Mouse (Mus musculus): ENCODE measurements around the gene Cox17. TPM values are rescaled to one million over a fixed set of nuclear protein-coding genes. Genes with fewer than 3 reads are reported as not detected.
A peak's percentile ranks its signal among the peaks of the same experiment; 100 is the strongest.

The Cox17 gene
- polyA plus RNA-seq, 1 experiment from 2014 or later, result 331 TPM

DNA sequence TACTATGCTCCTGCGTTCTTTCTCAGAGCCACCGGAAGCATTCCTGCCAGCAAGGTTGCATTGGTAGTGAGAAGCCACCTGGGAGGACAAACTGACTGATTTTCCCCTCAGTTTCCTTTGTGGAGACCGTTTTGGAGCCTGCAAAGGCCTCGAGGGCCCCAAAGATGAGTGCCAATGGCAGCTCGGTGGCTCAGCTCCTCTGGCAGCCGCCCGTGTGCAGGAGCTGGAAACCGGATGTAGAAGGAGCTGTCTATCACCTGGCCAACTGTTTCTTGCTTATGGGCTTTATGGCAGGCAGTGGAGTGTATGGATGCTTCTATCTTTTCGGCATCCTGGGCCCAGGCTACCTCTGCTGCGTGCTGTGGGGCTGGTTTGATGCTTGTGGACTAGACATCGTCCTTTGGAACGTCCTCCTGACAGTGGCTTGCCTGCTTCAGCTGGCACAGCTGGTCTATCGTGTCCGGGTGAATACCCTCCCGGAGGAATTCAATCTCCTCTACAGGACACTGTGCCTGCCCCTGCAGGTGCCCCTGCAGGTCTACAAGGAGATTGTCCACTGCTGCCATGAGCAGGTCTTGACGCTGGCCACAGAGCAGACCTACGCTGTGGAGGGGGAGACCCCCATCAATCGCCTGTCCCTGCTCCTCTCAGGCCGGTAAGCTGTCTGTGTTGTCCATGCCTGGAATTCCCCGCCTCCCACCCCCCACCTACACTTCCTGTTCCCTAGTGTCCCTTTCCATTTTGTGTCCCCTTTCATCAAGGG lies 15.9 kb downstream of the Cox17 start:
- no peaks in the 10 kb centered on the region for H3K27me3 ChIP-seq
- WGBS (ENCODE audit: insufficient replicate concordance), result 64% methylated on average over 20 of the region's 20 CpGs
- H3K27ac ChIP-seq, result no peak overlapping the region; the same call in 1 of the 2 replicates
- H3K4me3 ChIP-seq (replicated peaks), result no peak overlapping the region
- peaks cover 4% of the 10 kb centered on the region; the same call in 1 of the 2 replicates for H3K36me3 ChIP-seq
- DNase-seq, result no peak
- H3K4me2 ChIP-seq, result peak overlapping the region; percentile 12; the same call in 1 of the 2 replicates
- H3K4me1 ChIP-seq (replicated peaks), result peaks cover 58% of the 10 kb centered on the region
- H3K9ac ChIP-seq, result peak overlapping the region; percentile 29; the same call in 1 of the 2 replicates
- no peak for ATAC-seq (ENCODE audit: low read depth)
- H3K9me3 ChIP-seq (replicated peaks), result no peaks in the 10 kb centered on the region

DNA sequence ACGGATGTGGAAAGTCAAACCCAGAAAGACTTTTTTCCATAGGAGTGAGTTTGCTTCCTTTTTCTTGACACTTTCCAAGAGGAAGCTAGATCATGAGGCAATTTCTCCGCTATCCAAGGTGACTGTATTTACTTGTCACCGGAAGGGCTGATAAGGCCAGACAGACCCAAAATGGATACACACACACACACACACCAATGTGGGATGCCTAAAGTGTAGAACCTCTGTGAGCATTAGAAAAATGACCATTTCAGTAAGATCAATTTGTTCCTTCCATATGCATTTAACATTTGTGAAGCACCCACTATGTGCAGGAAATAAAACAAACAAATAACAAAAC lies 16.4 kb downstream of the Cox17 start:
- Histone ChIP-seq H3K36me3 (no peaks in the 10 kb centered on the region), H3K27ac (no peak overlapping the region), H3K9ac (peak overlapping the region; percentile 29; the same call in 1 of the 2 replicates), H3K4me3 (replicated peaks) (no peak overlapping the region), H3K27me3 (no peaks in the 10 kb centered on the region), H3K4me2 (no peak overlapping the region; the same call in 1 of the 2 replicates), H3K9me3 (replicated peaks) (no peaks in the 10 kb centered on the region), H3K4me1 (replicated peaks) (peaks cover 59% of the 10 kb centered on the region)
- no peak for DNase-seq
- no peak for ATAC-seq (ENCODE audit: low read depth)
- WGBS (ENCODE audit: insufficient replicate concordance), result 32% methylated on average over 3 of the region's 3 CpGs

DNA sequence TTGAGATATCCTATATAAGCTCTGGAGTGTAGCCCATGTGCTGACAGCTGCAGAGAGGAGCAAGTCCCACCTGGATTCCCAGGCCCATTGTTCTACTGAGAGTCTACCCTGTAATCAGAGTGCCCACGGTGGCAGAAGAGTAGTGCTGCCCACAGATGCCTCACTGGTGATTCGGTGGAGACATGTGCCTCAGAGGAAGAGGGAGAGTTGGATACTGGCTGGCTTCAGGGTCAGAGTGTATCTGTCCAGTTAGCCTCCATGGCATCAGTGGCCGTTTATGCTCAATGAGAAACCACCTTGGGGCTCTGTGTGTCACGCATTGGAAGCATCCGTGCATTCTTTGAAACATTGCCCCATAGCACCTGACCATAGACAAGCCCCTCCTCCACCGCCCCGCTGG lies 16.9 kb downstream of the Cox17 start:
- 51% methylated on average over 7 of the region's 7 CpGs for WGBS (ENCODE audit: insufficient replicate concordance)
- DNase-seq, result no peak
- no peak for ATAC-seq (ENCODE audit: low read depth)
- Histone ChIP-seq H3K4me2 (no peak overlapping the region), H3K4me3 (replicated peaks) (no peak overlapping the region), H3K27me3 (no peaks in the 10 kb centered on the region), H3K9me3 (replicated peaks) (no peaks in the 10 kb centered on the region), H3K9ac (no peak overlapping the region), H3K4me1 (replicated peaks) (peaks cover 63% of the 10 kb centered on the region), H3K27ac (no peak overlapping the region), H3K36me3 (no peaks in the 10 kb centered on the region)

DNA sequence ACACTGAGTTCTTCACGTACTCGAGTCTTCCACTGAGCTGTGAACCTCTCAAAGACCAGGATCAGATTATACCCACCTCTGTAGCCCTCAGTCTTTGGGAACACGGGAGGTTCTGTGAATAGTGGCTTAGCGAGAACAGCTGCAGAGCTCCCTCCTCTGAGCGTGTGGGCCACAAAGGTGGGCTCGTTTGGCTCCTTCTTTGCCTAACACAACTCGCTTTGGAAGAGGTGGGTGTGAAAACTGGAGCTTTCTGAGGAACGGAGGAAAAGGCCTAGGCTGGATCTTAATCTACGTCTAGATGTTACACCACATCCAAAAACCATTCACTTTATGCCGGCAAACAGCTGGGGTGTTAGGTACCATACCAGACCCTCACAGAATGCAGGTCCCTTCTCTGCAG lies 18.6 kb downstream of the Cox17 start:
- H3K27ac ChIP-seq, result no peak overlapping the region
- WGBS (ENCODE audit: insufficient replicate concordance), result 77% methylated on average over 10 of the region's 10 CpGs
- H3K9ac ChIP-seq, result no peak overlapping the region
- no peaks in the 10 kb centered on the region for H3K36me3 ChIP-seq
- H3K27me3 ChIP-seq, result no peaks in the 10 kb centered on the region
- H3K4me2 ChIP-seq, result no peak overlapping the region
- no peaks in the 10 kb centered on the region for H3K9me3 ChIP-seq (replicated peaks)
- H3K4me3 ChIP-seq (replicated peaks), result no peak overlapping the region
- DNase-seq (no peak), ATAC-seq (ENCODE audit: low read depth) (no peak)
- H3K4me1 ChIP-seq (replicated peaks), result peaks cover 75% of the 10 kb centered on the region

DNA sequence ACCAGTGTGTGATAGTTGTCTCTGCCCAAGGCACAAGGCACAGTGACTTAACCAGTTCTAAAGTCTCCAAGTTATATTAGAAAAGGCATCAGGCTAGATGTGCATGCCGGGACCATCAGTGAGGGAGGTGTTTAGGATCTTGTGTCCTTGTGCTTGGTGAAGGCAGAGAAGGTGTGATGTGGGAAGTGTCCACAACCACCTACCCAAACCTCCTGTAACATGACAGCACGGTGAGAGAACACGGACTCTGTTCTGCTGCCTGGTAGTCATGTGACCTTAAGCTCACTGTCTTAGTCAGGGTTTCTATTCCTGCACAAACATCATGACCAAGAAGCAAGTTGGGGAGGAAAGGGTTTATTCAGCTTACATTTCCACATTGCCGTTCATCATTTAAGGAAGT lies 19.4 kb downstream of the Cox17 start:
- peak overlapping the region; percentile 16; the same call in 1 of the 2 replicates for H3K27ac ChIP-seq
- no peak overlapping the region for H3K4me3 ChIP-seq (replicated peaks)
- H3K4me2 ChIP-seq, result no peak overlapping the region
- WGBS (ENCODE audit: insufficient replicate concordance), result 72% methylated on average over 4 of the region's 4 CpGs
- H3K27me3 ChIP-seq, result no peaks in the 10 kb centered on the region
- H3K9ac ChIP-seq, result no peak overlapping the region
- ATAC-seq (ENCODE audit: low read depth) (no peak), DNase-seq (no peak)
- H3K9me3 ChIP-seq (replicated peaks), result no peaks in the 10 kb centered on the region
- H3K36me3 ChIP-seq, result no peaks in the 10 kb centered on the region
- H3K4me1 ChIP-seq (replicated peaks), result peaks cover 80% of the 10 kb centered on the region

DNA sequence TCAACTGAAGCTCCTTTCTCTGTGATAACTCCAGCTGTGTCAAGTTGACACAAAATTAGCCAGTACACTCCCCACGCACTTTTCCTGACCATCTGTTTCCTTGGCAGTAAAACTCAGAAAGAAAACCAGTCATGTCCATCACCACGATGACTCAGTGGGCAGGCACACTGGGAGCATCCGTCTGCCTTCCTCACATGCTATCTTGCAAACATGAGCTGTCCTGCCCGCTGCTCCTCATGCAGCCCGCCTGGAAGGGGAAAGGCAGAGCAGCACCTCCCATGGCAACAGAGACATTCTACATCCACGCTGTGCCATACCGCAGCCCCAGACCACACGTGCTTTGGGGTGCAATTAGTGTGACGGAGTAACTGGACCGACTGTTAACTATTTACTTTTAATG lies 21.5 kb downstream of the Cox17 start:
- Histone ChIP-seq H3K27ac (peak overlapping the region; percentile 97), H3K27me3 (no peaks in the 10 kb centered on the region), H3K4me1 (replicated peaks) (peaks cover 80% of the 10 kb centered on the region), H3K4me3 (replicated peaks) (no peak overlapping the region), H3K9me3 (replicated peaks) (no peaks in the 10 kb centered on the region), H3K36me3 (no peaks in the 10 kb centered on the region), H3K4me2 (0 out of 2 replicates have a peak overlapping the region, but pooled peaks have one; percentile 0), H3K9ac (0 out of 2 replicates have a peak overlapping the region, but pooled peaks have one; percentile 14)
- DNase-seq (no peak), ATAC-seq (ENCODE audit: low read depth) (peak; percentile 18; the same call in 1 of the 2 replicates)
- WGBS (ENCODE audit: insufficient replicate concordance), result 43% methylated on average over 10 of the region's 10 CpGs

DNA sequence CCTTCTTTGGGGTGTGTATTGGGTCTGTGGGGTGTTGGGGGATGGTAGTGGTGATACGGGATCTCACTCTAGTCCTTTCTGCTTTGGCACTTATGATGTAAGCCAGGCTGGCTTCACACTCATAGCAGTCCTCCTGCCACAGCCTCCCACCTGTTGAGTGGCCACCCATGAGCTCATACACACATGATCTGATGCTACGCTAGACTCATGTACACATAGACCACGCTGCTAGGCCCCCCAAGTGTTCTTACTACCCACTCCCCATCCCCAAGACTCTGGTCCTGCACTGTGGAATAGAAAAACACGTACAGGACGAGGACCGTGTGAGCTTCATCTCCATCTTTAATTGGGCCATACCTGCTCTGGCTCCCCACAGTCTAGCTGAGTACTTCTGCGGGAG lies 22.2 kb downstream of the Cox17 start:
- Histone ChIP-seq H3K4me2 (no peak overlapping the region), H3K4me1 (replicated peaks) (peaks cover 80% of the 10 kb centered on the region), H3K27ac (peak overlapping the region; percentile 97), H3K9me3 (replicated peaks) (no peaks in the 10 kb centered on the region), H3K4me3 (replicated peaks) (no peak overlapping the region), H3K36me3 (no peaks in the 10 kb centered on the region), H3K9ac (0 out of 2 replicates have a peak overlapping the region, but pooled peaks have one; percentile 11), H3K27me3 (no peaks in the 10 kb centered on the region)
- DNase-seq (no peak), ATAC-seq (ENCODE audit: low read depth) (no peak)
- WGBS (ENCODE audit: insufficient replicate concordance), result 78% methylated on average over 7 of the region's 7 CpGs

DNA sequence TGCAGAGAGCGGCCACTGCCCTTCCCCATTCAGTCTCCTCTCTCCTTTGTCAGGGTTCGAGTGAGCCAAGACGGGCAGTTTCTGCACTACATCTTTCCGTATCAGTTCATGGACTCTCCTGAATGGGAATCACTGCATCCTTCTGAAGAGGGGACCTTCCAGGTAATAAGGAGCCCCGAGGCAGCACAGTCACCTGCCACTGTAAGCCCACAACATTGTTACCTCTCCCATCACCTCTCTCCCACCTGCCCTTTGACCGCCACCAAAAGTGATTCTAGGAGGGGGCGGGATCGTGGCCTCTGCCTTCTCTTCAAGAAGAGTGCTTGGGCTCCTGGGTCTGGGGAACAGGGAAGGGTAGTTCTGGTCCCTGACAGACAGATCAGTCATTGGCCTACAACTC lies 22.6 kb downstream of the Cox17 start:
- DNase-seq, result no peak
- Histone ChIP-seq H3K4me3 (replicated peaks) (no peak overlapping the region), H3K36me3 (no peaks in the 10 kb centered on the region), H3K9me3 (replicated peaks) (no peaks in the 10 kb centered on the region), H3K9ac (0 out of 2 replicates have a peak overlapping the region, but pooled peaks have one; percentile 11), H3K4me2 (no peak overlapping the region), H3K4me1 (replicated peaks) (peaks cover 80% of the 10 kb centered on the region), H3K27me3 (no peaks in the 10 kb centered on the region), H3K27ac (peak overlapping the region; percentile 97)
- 82% methylated on average over 8 of the region's 8 CpGs for WGBS (ENCODE audit: insufficient replicate concordance)
- no peak for ATAC-seq (ENCODE audit: low read depth)

DNA sequence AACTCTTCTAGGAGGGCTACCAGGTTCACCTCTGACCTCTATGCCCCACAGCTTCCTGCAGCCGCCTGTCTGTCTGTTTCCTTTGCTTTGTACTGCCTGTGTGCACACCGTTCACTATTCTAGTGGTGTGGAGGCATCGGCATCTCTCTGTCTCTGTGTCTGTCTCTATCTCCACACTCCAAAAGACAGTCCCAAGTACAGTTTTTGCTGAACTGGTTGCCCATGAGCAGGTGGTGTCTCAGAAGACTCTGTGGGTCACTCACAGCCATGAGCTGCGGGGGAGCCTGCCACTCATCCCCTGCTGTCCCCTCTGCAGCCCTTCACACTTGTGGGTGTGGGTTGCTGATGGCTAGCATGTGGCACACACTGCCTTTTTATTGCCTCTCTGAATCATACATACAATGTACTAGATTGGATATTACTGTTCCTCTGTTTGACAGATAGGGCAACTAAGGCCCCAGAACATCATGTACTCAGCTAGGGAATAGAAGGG lies 23.2 kb downstream of the Cox17 start:
- no peak overlapping the region for H3K4me3 ChIP-seq (replicated peaks)
- peaks cover 82% of the 10 kb centered on the region for H3K4me1 ChIP-seq (replicated peaks)
- no peaks in the 10 kb centered on the region for H3K36me3 ChIP-seq
- peak overlapping the region; percentile 84; the same call in 1 of the 2 replicates for H3K9ac ChIP-seq
- H3K27ac ChIP-seq, result peak overlapping the region; percentile 97
- no peaks in the 10 kb centered on the region for H3K9me3 ChIP-seq (replicated peaks)
- no peaks in the 10 kb centered on the region for H3K27me3 ChIP-seq
- DNase-seq (no peak), ATAC-seq (ENCODE audit: low read depth) (no peak)
- 75% methylated on average over 4 of the region's 4 CpGs for WGBS (ENCODE audit: insufficient replicate concordance)
- no peak overlapping the region for H3K4me2 ChIP-seq

DNA sequence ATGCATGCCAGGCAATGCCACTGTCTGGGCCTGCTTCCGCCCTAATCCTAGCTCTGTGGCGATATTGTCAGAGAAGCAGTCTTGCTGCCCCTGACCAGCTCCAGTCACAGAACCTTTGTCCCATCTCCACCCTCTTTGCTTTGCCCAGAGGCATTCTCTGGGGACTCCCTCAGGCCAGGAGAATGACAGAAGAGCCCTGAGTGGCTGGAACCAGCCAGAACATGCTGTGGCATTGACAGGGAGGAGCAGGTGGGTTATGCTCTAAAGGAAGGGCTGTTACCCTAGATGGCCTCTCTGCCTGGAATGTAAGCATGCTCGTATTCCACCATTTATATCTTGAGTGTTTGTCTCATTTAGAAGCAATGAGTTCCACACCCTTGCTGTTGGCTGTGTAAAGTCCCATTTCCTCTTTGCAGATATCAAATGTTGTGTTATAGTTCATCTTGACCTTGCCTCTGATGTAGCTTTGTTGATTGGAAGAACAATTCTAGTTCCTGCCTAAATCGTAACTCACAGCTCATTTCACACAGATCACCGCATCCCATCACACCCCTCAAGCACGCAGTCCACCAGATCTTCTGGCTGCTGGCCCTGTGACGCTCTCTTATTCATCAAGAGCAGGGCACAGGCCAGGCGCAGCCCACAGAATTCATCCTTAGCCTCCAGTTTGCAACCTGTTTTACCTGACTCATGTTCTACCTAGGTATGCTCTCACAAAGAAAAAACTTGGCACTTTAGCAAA lies 24.0 kb downstream of the Cox17 start:
- DNase-seq (no peak), ATAC-seq (ENCODE audit: low read depth) (no peak)
- H3K9ac ChIP-seq, result peak overlapping the region; percentile 84
- peak overlapping the region; percentile 97 for H3K27ac ChIP-seq
- H3K36me3 ChIP-seq, result no peaks in the 10 kb centered on the region
- no peaks in the 10 kb centered on the region for H3K9me3 ChIP-seq (replicated peaks)
- H3K4me3 ChIP-seq (replicated peaks), result peak overlapping the region; percentile 68
- WGBS (ENCODE audit: insufficient replicate concordance), result 78% methylated on average over 8 of the region's 8 CpGs
- H3K27me3 ChIP-seq, result no peaks in the 10 kb centered on the region
- peaks cover 82% of the 10 kb centered on the region for H3K4me1 ChIP-seq (replicated peaks)
- peak overlapping the region; percentile 67 for H3K4me2 ChIP-seq

DNA sequence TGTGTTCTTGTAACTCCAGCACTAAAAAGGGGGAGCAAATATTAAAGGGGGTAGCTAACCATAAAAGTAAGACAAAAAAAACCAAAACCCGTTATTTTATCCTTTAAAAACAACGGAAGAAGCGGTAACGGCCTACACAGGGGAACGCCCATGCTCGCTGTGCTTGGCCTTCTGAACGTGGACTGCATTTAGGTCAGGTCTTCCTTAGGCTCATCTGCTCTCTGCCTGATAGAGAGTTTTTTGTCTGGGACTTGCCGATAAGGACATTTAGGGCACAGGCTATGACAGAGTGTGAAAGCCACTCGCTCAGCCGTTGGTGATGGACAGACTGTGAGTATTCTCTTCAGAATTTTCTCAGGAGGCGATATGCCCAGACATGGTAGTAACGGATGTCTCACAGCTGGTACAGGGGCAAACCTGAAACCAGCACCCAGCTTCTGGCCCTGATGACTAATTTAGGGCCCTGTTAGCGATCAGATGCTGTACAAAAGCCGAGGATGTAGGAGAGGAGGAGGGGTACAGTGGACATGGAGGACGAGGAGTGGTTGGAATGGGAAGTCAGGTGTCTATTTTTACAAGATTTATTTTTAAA lies 25.0 kb downstream of the Cox17 start:
- Histone ChIP-seq H3K9ac (peak overlapping the region; percentile 84), H3K27ac (peak overlapping the region; percentile 97), H3K4me2 (peak overlapping the region; percentile 67), H3K36me3 (0 out of 2 replicates have a peak, but pooled peaks cover 2% of the 10 kb centered on the region), H3K9me3 (replicated peaks) (no peaks in the 10 kb centered on the region), H3K4me1 (replicated peaks) (peaks cover 85% of the 10 kb centered on the region), H3K27me3 (no peaks in the 10 kb centered on the region), H3K4me3 (replicated peaks) (peak overlapping the region; percentile 68)
- peak; percentile 88 for DNase-seq
- 19% methylated on average over 15 of the region's 15 CpGs for WGBS (ENCODE audit: insufficient replicate concordance)
- ATAC-seq (ENCODE audit: low read depth), result peak; percentile 94

All from liver, embryonic 13.5 days (tissue).